Mouse (Mus musculus): ENCODE measurements around the gene Ifi35.

GRCm38 (mm10) chr11:101424925-101425813 lies 23.0 kb upstream of the Ifi35 start, which contains the start of the genes Rundc1 and Ptges3l:
- TF ChIP-seq CTCF (IDR thresholded peaks at IDR 0.05; ENCODE audit: low read depth) (peak; percentile 65), EP300 (optimal IDR thresholded peaks at IDR 0.05) (no peak)

Measured in stomach, postnatal 0 days (tissue).